Mouse (Mus musculus): ENCODE data around the gene Map2k5. TPM values are rescaled to one million over a fixed set of nuclear protein-coding genes. Genes with fewer than 3 reads are reported as not detected.

Map2k5 gene
- total and polyA plus RNA-seq, 2 experiments from 2014 or later, result 19.6 to 33.1 TPM

DNA sequence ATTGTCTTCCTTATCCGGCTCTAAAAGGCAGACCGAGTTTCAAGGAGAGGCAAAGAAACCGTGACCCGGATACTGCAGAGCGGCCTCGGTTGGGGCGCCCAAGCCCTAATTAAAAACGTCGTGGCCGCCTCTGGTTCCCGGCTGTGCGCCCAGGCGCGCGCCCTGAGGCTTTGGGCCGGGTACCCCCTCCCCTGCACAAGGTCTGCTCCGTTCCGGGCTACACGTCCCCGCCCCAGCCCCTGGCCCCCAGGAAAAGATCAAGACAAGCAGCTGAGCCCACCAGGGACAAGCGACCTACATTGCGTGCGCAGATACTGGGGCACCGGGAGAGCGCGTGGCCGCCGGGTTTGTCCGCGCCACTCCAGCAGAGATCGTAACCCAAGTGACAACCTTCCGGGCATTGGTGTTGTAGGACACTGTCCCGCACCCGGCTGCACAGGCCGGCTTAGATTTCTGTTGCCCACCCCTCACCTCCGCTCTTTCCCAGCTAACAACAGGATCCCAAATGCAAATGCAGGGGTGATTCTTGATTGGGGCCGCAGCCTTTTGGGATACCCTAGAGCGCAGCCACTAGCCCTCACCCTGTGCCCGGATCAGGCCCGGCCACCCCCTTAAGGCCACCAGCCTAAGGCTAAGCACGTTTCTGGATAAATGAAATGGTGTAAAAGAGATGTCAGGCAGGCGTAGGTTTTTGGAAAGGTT lies 235.2 kb downstream of the Map2k5 start:
- Histone ChIP-seq H3K27ac (peak overlapping the region; percentile 66), H3K9ac (replicated peaks; ENCODE audit: low read length) (peak overlapping the region; percentile 38; the same call in 1 of the 2 replicates), H3K27me3 (ENCODE audit: insufficient read depth, low read length) (peaks cover 91% of the 10 kb centered on the region), H3K36me3 (ENCODE audit: insufficient read depth, low read length) (no peaks in the 10 kb centered on the region), H3K4me1 (ENCODE audit: insufficient read depth, low read length) (peaks cover 8% of the 10 kb centered on the region; the same call in 1 of the 2 replicates), H3K9me3 (ENCODE audit: low read length) (no peaks in the 10 kb centered on the region), H3K4me2 (ENCODE audit: low read depth, low read length) (peak overlapping the region; percentile 61), H3K4me3 (ENCODE audit: low read length) (peak overlapping the region; percentile 45)
- DNase-seq (ENCODE audit: low spot score) (peak; percentile 14), ATAC-seq (peak; percentile 19; the same call in 1 of the 2 replicates)
- no peak for TF ChIP-seq CTCF (IDR thresholded peaks at IDR 0.05; ENCODE audit: low read depth)
- 1% methylated on average over 42 of the region's 42 CpGs for WGBS

DNA sequence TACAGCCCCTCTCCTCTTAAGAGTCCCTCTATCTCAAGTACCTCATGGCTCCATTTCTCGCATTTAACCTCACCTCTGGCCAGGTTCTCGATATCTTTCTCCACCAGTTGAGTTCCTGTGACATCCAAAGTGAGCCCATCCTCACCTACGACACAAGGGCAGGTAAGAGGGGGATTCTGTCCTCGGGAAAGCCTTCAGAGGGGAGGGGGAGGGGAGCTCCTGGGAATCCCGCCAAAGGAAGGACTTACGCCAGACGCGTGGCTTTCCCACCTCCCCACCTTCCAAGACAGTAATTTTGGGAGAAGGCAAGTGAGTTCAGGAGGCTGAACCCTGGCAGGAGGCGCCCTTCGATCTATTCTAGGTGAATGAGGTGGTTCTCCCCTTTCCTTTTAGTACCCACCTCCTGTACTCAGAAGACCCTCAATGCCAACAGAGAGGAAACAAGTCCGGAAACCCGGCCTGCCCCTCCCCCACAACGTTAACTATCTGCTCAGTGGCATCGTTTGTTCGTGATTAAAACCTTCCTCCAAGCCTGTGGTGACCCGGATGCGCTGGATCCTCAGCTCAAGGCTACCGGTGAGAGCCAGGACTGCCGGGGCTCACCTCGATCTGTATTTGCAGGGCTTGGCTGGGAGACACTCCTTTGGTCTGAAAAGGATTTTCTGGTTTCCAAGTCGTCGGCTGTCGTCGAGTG lies 235.9 kb downstream of the Map2k5 start:
- Histone ChIP-seq H3K4me2 (ENCODE audit: low read depth, low read length) (peak overlapping the region; percentile 61), H3K4me3 (ENCODE audit: low read length) (peak overlapping the region; percentile 45; the same call in 1 of the 2 replicates), H3K4me1 (ENCODE audit: insufficient read depth, low read length) (peaks cover 8% of the 10 kb centered on the region; the same call in 1 of the 2 replicates), H3K36me3 (ENCODE audit: insufficient read depth, low read length) (no peaks in the 10 kb centered on the region), H3K27ac (peak overlapping the region; percentile 66; the same call in 1 of the 2 replicates), H3K27me3 (ENCODE audit: insufficient read depth, low read length) (peaks cover 91% of the 10 kb centered on the region), H3K9me3 (ENCODE audit: low read length) (no peaks in the 10 kb centered on the region), H3K9ac (replicated peaks; ENCODE audit: low read length) (0 out of 2 replicates have a peak overlapping the region, but pooled peaks have one; percentile 38)
- 2% methylated on average over 24 of the region's 24 CpGs for WGBS
- TF ChIP-seq CTCF (IDR thresholded peaks at IDR 0.05; ENCODE audit: low read depth), result no peak
- DNase-seq (ENCODE audit: low spot score) (peak; percentile 20), ATAC-seq (no peak)

DNA sequence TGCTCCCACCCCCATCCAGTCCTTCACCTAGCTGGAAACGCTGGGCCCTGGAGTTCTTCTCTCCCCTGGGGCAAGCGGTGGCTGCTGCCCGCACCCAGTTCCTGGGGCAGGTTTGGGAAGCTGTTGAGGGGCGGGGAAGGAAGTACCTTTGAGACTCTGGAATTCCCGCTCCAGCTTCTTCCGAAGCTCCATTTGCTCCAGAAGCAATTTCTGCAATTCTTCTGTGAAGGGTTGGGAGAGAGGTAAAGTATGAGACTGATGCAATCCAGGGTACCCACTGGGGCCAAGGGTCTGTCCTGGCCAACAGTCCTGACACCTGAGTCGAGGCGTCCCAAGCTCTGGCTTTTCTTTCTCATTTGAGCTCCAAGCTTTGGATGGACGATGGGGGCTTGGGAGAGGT lies 237.5 kb downstream of the Map2k5 start:
- 5% methylated on average over 9 of the region's 9 CpGs for WGBS
- DNase-seq (ENCODE audit: low spot score) (no peak), ATAC-seq (no peak)
- H3K9me3 ChIP-seq (ENCODE audit: low read length), result no peaks in the 10 kb centered on the region
- H3K27me3 ChIP-seq (ENCODE audit: insufficient read depth, low read length), result peaks cover 92% of the 10 kb centered on the region
- H3K4me3 ChIP-seq (ENCODE audit: low read length), result no peak overlapping the region; the same call in 1 of the 2 replicates
- H3K27ac ChIP-seq, result no peak overlapping the region
- H3K9ac ChIP-seq (replicated peaks; ENCODE audit: low read length), result no peak overlapping the region
- no peak for TF ChIP-seq CTCF (IDR thresholded peaks at IDR 0.05; ENCODE audit: low read depth)
- H3K4me1 ChIP-seq (ENCODE audit: insufficient read depth, low read length), result peaks cover 11% of the 10 kb centered on the region; the same call in 1 of the 2 replicates
- peak overlapping the region; percentile 31 for H3K4me2 ChIP-seq (ENCODE audit: low read depth, low read length)
- no peaks in the 10 kb centered on the region for H3K36me3 ChIP-seq (ENCODE audit: insufficient read depth, low read length)

DNA sequence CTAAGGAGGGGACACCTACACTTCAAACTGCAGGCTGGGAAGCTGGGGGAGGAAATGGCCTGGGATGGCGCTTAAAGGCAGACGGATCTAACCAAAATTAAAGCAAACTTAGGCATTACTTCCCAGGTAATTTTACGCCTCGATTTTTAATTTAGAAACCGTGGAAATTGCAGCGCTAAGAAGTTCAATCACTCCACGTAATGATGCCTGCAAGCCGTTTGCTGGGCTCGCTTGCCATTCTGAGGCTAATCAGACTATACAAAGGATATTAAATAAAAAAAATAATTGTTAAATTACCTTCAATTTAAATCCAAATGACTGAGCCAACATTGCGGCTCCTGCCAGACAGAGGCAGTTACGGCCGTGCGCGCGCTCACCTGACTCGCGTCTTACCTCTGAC lies 238.0 kb downstream of the Map2k5 start:
- WGBS, result 7% methylated on average over 17 of the region's 17 CpGs
- peaks cover 92% of the 10 kb centered on the region for H3K27me3 ChIP-seq (ENCODE audit: insufficient read depth, low read length)
- no peak for ATAC-seq
- no peak overlapping the region for H3K27ac ChIP-seq
- H3K4me1 ChIP-seq (ENCODE audit: insufficient read depth, low read length), result peaks cover 15% of the 10 kb centered on the region; the same call in 1 of the 2 replicates
- TF ChIP-seq CTCF (IDR thresholded peaks at IDR 0.05; ENCODE audit: low read depth), result no peak
- peak; percentile 27 for DNase-seq (ENCODE audit: low spot score)
- H3K9me3 ChIP-seq (ENCODE audit: low read length), result no peaks in the 10 kb centered on the region
- H3K9ac ChIP-seq (replicated peaks; ENCODE audit: low read length), result no peak overlapping the region
- peak overlapping the region; percentile 6; the same call in 1 of the 2 replicates for H3K4me3 ChIP-seq (ENCODE audit: low read length)
- H3K36me3 ChIP-seq (ENCODE audit: insufficient read depth, low read length), result no peaks in the 10 kb centered on the region
- peak overlapping the region; percentile 31; the same call in 1 of the 2 replicates for H3K4me2 ChIP-seq (ENCODE audit: low read depth, low read length)

DNA sequence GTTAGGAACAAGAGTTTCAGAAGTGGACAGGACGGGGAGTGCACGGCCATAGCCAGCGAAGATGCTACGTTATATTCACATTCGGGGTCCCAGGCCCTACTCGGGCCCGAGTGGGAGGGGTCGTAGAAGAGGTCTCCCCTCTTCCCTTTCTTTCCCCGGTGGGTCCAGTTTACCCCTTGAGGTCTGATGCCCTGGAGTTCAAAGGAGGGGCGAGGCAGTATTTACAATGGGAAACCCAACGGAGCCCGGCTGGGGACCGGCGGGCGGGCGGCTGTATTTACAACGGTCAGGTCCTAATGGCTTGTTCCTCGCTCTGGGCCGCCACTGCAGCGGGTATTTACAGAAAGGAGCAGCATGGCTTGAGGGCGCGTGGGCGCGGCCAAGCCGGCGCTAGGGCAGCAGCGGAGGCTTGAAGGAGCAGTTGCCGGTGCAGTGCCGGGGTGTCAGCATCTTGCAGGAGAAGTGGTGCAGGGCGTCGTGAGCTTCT lies 239.2 kb downstream of the Map2k5 start:
- H3K4me2 ChIP-seq (ENCODE audit: low read depth, low read length), result peak overlapping the region; percentile 49
- no peaks in the 10 kb centered on the region for H3K9me3 ChIP-seq (ENCODE audit: low read length)
- peaks cover 17% of the 10 kb centered on the region; the same call in 1 of the 2 replicates for H3K4me1 ChIP-seq (ENCODE audit: insufficient read depth, low read length)
- peaks cover 90% of the 10 kb centered on the region for H3K27me3 ChIP-seq (ENCODE audit: insufficient read depth, low read length)
- no peaks in the 10 kb centered on the region for H3K36me3 ChIP-seq (ENCODE audit: insufficient read depth, low read length)
- peak overlapping the region; percentile 23 for H3K4me3 ChIP-seq (ENCODE audit: low read length)
- no peak overlapping the region; the same call in 1 of the 2 replicates for H3K9ac ChIP-seq (replicated peaks; ENCODE audit: low read length)
- no peak for ATAC-seq
- no peak for TF ChIP-seq CTCF (IDR thresholded peaks at IDR 0.05; ENCODE audit: low read depth)
- WGBS, result 1% methylated on average over 31 of the region's 31 CpGs
- H3K27ac ChIP-seq, result no peak overlapping the region
- peak; percentile 49 for DNase-seq (ENCODE audit: low spot score)

DNA sequence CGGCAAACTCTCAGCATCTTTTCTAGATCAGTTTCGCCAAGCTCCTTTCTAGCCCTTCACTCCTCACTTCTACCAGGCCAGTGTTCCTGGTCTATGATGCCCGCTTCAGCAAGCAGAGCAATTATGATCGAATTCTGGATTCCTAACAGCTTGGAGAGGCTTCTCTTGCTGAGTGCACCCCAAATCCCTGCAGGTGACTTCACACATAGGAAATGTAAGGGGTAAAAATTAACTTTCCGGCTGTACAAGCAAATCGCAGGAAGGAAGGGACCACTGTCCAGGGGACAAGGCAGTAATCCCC lies 240.1 kb downstream of the Map2k5 start:
- 11% methylated on average over 6 of the region's 6 CpGs for WGBS
- ATAC-seq, result no peak
- H3K9me3 ChIP-seq (ENCODE audit: low read length), result no peaks in the 10 kb centered on the region
- H3K4me2 ChIP-seq (ENCODE audit: low read depth, low read length), result 0 out of 2 replicates have a peak overlapping the region, but pooled peaks have one; percentile 49
- H3K4me3 ChIP-seq (ENCODE audit: low read length), result no peak overlapping the region
- H3K27me3 ChIP-seq (ENCODE audit: insufficient read depth, low read length), result peaks cover 80% of the 10 kb centered on the region
- no peak overlapping the region for H3K9ac ChIP-seq (replicated peaks; ENCODE audit: low read length)
- H3K27ac ChIP-seq, result no peak overlapping the region
- no peak for TF ChIP-seq CTCF (IDR thresholded peaks at IDR 0.05; ENCODE audit: low read depth)
- DNase-seq (ENCODE audit: low spot score), result no peak
- no peaks in the 10 kb centered on the region for H3K36me3 ChIP-seq (ENCODE audit: insufficient read depth, low read length)
- H3K4me1 ChIP-seq (ENCODE audit: insufficient read depth, low read length), result peaks cover 17% of the 10 kb centered on the region; the same call in 1 of the 2 replicates

Measured in hindbrain, postnatal 0 days (tissue).